Mouse (Mus musculus) MEL (cell line): ENCODE results near the gene Anks1. TPM values are rescaled to one million over a fixed set of nuclear protein-coding genes. Genes with fewer than 3 reads are reported as not detected.

Experiments
- DNase-seq: peaks from one replicate; pipeline ENCODE4 v3.0.0; 2011; ENCODE audit warnings: low read depth, low spot score
- H3K27ac ChIP-seq: 2 replicates; pipeline ENCODE4 v1.5.1; 2012; ENCODE audit warnings: low read depth, mild to moderate bottlenecking, control low read depth, low read length, moderate library complexity; ENCODE audit not compliant: control insufficient read depth
- H3K27me3 ChIP-seq, 2 experiments: fragments of 150-350 bp in 1 of 2; sonication (generic) in 1 of 2; 2 replicates each; pipeline ENCODE4 v1.6.1; 2012; ENCODE audit warnings: low read length in 2 of 2, mild to moderate bottlenecking in 2 of 2, improper control_type of control experiment in 1 of 2, moderate library complexity in 1 of 2; ENCODE audit not compliant: insufficient read depth in 2 of 2, control insufficient read depth in 1 of 2
- H3K36me3 ChIP-seq, 2 experiments: 2 replicates each; pipeline ENCODE4 v1.6.1; 2012 to 2014; ENCODE audit warnings: low read length in 2 of 2, improper control_type of control experiment in 1 of 2, inconsistent platforms in 1 of 2, mild to moderate bottlenecking in 1 of 2; ENCODE audit not compliant: insufficient read depth in 2 of 2, control insufficient read depth in 1 of 2
- H3K4me1 ChIP-seq, 2 experiments: fragments of 150-350 bp in 1 of 2; sonication (generic) in 1 of 2; 2 replicates each; pipeline ENCODE4 v1.6.1; 2012; ENCODE audit warnings: low read length in 2 of 2, improper control_type of control experiment in 1 of 2, mild to moderate bottlenecking in 1 of 2; ENCODE audit not compliant: insufficient read depth in 2 of 2, control insufficient read depth in 1 of 2
- H3K4me3 ChIP-seq, 2 experiments: fragments of 150-350 bp in 1 of 2; sonication (generic) in 1 of 2; 2 replicates each; pipeline ENCODE4 v1.5.1; 2012; ENCODE audit warnings: low read depth in 2 of 2, low read length in 2 of 2, mild to moderate bottlenecking in 2 of 2, moderate library complexity in 2 of 2, control low read depth in 1 of 2, improper control_type of control experiment in 1 of 2; ENCODE audit not compliant: control insufficient read depth in 1 of 2, insufficient read depth in 1 of 2
- H3K79me2 ChIP-seq: 2 replicates; pipeline ENCODE4 v1.6.1; 2012; ENCODE audit warnings: mild to moderate bottlenecking, low read length, moderate library complexity; ENCODE audit not compliant: control insufficient read depth, poor library complexity, insufficient read depth
- H3K9ac ChIP-seq: 2 replicates; pipeline ENCODE4 v1.6.1; 2012; ENCODE audit warnings: low read depth, mild to moderate bottlenecking, control low read depth, low read length, moderate library complexity; ENCODE audit not compliant: control insufficient read depth, poor library complexity, severe bottlenecking
- H3K9me3 ChIP-seq: fragments of 150-350 bp; sonication (generic); replicated peaks from 2 replicates; pipeline ENCODE4 v1.6.1; 2012; ENCODE audit warnings: mild to moderate bottlenecking, low read length, improper control_type of control experiment, moderate library complexity; ENCODE audit not compliant: insufficient read depth
- CTCF ChIP-seq, 3 experiments: IDR thresholded peaks in 2 of 3; conservative IDR thresholded peaks in 1 of 3; 2 replicates each; pipeline ENCODE4 v1.5.1; 2011 to 2012; ENCODE audit warnings: low read length in 3 of 3, low read depth in 2 of 3, mild to moderate bottlenecking in 2 of 3, improper control_type of control experiment in 1 of 3, inconsistent platforms in 1 of 3, mixed read lengths in 1 of 3, moderate library complexity in 1 of 3; ENCODE audit not compliant: control insufficient read depth in 1 of 3, insufficient read depth in 1 of 3, poor library complexity in 1 of 3, severe bottlenecking in 1 of 3
- EP300 ChIP-seq, 2 experiments: IDR thresholded peaks; 2 replicates each; pipeline ENCODE4 v1.6.1; 2011; ENCODE audit warnings: improper control_type of control experiment in 2 of 2, low read length in 2 of 2, low read depth in 1 of 2, mild to moderate bottlenecking in 1 of 2
- ETS1 ChIP-seq: IDR thresholded peaks from 2 replicates; pipeline ENCODE4 v1.6.1; 2012; ENCODE audit warnings: low read depth, mild to moderate bottlenecking, inconsistent platforms, low read length, improper control_type of control experiment, moderate library complexity
- GABPA ChIP-seq: IDR thresholded peaks from 2 replicates; pipeline ENCODE4 v1.6.1; 2012; ENCODE audit warnings: low read depth, mild to moderate bottlenecking, inconsistent platforms, low read length, improper control_type of control experiment, moderate library complexity
- GATA1 ChIP-seq: IDR thresholded peaks from 2 replicates; pipeline ENCODE4 v1.6.1; 2011; ENCODE audit warnings: low read depth, low read length, improper control_type of control experiment
- JUND ChIP-seq: IDR thresholded peaks from 2 replicates; pipeline ENCODE4 v1.6.1; 2011; ENCODE audit warnings: low read depth, mild to moderate bottlenecking, improper control_type of control experiment, low read length
- MAFK ChIP-seq: IDR thresholded peaks from 2 replicates; pipeline ENCODE4 v1.6.1; 2011; ENCODE audit warnings: low read depth, mild to moderate bottlenecking, low read length, improper control_type of control experiment, borderline replicate concordance
- MAX ChIP-seq: IDR thresholded peaks from 2 replicates; pipeline ENCODE4 v1.6.1; 2011; ENCODE audit warnings: low read length, improper control_type of control experiment
- MAZ ChIP-seq: IDR thresholded peaks from 2 replicates; pipeline ENCODE4 v1.6.1; 2012; ENCODE audit warnings: low read depth, mild to moderate bottlenecking, inconsistent platforms, low read length, improper control_type of control experiment
- MYC ChIP-seq: IDR thresholded peaks from 2 replicates; pipeline ENCODE4 v1.6.1; 2011; ENCODE audit warnings: low read depth, mild to moderate bottlenecking, low read length, improper control_type of control experiment, moderate library complexity
- NELFE ChIP-seq: IDR thresholded peaks from 2 replicates; pipeline ENCODE4 v1.6.1; 2011; ENCODE audit warnings: low read depth, low read length, improper control_type of control experiment
- POLR2A ChIP-seq, 2 experiments: IDR thresholded peaks; 2 replicates each; pipeline ENCODE4 v1.6.1; 2011 to 2012; ENCODE audit warnings: low read length in 2 of 2, mild to moderate bottlenecking in 2 of 2, control low read depth in 1 of 2, improper control_type of control experiment in 1 of 2, low read depth in 1 of 2, moderate library complexity in 1 of 2; ENCODE audit not compliant: control insufficient read depth in 1 of 2, insufficient read depth in 1 of 2, poor library complexity in 1 of 2
- POLR2AphosphoS2 ChIP-seq: IDR thresholded peaks from 2 replicates; pipeline ENCODE4 v1.6.1; 2011; ENCODE audit warnings: low read length, improper control_type of control experiment
- POLR2AphosphoS5 ChIP-seq: IDR thresholded peaks from 2 replicates; pipeline ENCODE4 v1.6.1; 2012; ENCODE audit warnings: low read depth, borderline replicate concordance, mild to moderate bottlenecking, inconsistent platforms, low read length, moderate library complexity, mixed read lengths
- RAD21 ChIP-seq: IDR thresholded peaks from 2 replicates; pipeline ENCODE4 v1.6.1; 2011; ENCODE audit warnings: mild to moderate bottlenecking, low read depth, low read length, improper control_type of control experiment
- SIN3A ChIP-seq: IDR thresholded peaks from 2 replicates; pipeline ENCODE4 v1.6.1; 2012; ENCODE audit warnings: low read length, improper control_type of control experiment, inconsistent platforms
- SMC3 ChIP-seq: IDR thresholded peaks from 2 replicates; pipeline ENCODE4 v1.6.1; 2011; ENCODE audit warnings: low read depth, low read length, improper control_type of control experiment
- TCF12 ChIP-seq: IDR thresholded peaks from 2 replicates; pipeline ENCODE4 v1.6.1; 2014; ENCODE audit warnings: low read depth, mild to moderate bottlenecking, inconsistent platforms, low read length, improper control_type of control experiment, moderate library complexity
- USF1 ChIP-seq: IDR thresholded peaks from 2 replicates; pipeline ENCODE4 v1.6.1; 2014; ENCODE audit warnings: low read depth, mild to moderate bottlenecking, inconsistent platforms, low read length, improper control_type of control experiment, moderate library complexity
- ZC3H11A ChIP-seq: IDR thresholded peaks from 2 replicates; pipeline ENCODE4 v1.6.1; 2012; ENCODE audit warnings: low read depth, mild to moderate bottlenecking, inconsistent platforms, low read length, improper control_type of control experiment
- ZNF384 ChIP-seq: IDR thresholded peaks from 2 replicates; pipeline ENCODE4 v1.6.1; 2012; ENCODE audit warnings: low read depth, mild to moderate bottlenecking, inconsistent platforms, low read length, improper control_type of control experiment
- polyA plus RNA-seq, 2 experiments: library from polyadenylated mRNA; stranded (reverse) in 1 of 2; unstranded in 1 of 2; fragments of >175 nt in 1 of 2; fragments of >200 nt in 1 of 2; gene quantifications; 2 replicates each; pipeline versions ENCODE4 v1.2.1 to v1.2.4; 2012; ENCODE audit warnings: low replicate concordance in 2 of 2, low read depth in 1 of 2; ENCODE audit not compliant: insufficient read length in 2 of 2, insufficient read depth in 1 of 2, missing spikeins in 1 of 2
- total RNA-seq: library from RNA; depleted of rRNA; stranded (reverse); fragments of 300-350 nt; gene quantifications from 2 replicates; pipeline ENCODE4 v1.2.3, GENCODE M21; 2012

Anks1 gene
- total and polyA plus RNA-seq, 3 experiments: 11.9 to 15.9 TPM; not detected in 1

DNA sequence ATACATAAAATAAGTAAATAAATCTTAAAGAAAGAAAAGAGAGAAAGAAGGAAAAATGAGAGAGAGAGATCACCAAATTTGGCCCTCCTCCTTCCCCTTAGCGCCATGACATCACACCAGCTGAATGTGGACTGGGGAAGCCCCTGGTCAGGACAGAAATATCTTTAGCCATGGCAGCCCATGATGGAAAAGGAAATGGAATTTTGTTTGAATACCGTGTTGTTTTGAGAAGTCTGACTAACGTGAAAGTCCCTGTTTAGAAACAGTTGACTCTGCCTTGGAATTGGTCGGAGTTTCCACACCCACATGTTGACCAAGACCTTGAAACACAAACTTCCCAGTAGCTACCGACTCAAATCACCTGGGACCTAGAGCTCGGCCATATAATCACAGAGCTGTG, 195.3 kb downstream of the Anks1 start:
- Histone ChIP-seq H3K36me3 (no peaks in the 10 kb centered on the region), H3K4me3 (no peak overlapping the region), H3K79me2 (no peaks in the 10 kb centered on the region), H3K9me3 (no peaks in the 10 kb centered on the region), H3K4me1 (no peaks in the 10 kb centered on the region), H3K27me3 (no peaks in the 10 kb centered on the region), H3K27ac (no peak overlapping the region), H3K9ac (no peak overlapping the region)
- no peak for DNase-seq
- TF ChIP-seq MYC (no peak), MAX (no peak), MAFK (no peak), ZC3H11A (no peak), POLR2AphosphoS2 (no peak), USF1 (no peak), TCF12 (no peak), CTCF (IDR thresholded peaks at IDR 0.05 in 2 of 3, conservative IDR thresholded peaks at IDR 0.05 in 1 of 3; ENCODE audit: control insufficient read depth in 1 of 3, insufficient read depth in 1 of 3, low read depth in 2 of 3, low read length in 3 of 3, poor library complexity in 1 of 3, severe bottlenecking in 1 of 3) (no peak), SIN3A (no peak), EP300 (IDR thresholded peaks at IDR 0.05; ENCODE audit: low read depth in 1 of 2, low read length in 2 of 2) (no peak), POLR2A (IDR thresholded peaks at IDR 0.05; ENCODE audit: control insufficient read depth in 1 of 2, insufficient read depth in 1 of 2, low read depth in 1 of 2, low read length in 2 of 2, poor library complexity in 1 of 2) (no peak), ETS1 (no peak), NELFE (no peak), GATA1 (no peak), GABPA (no peak), JUND (no peak), ZNF384 (no peak), MAZ (no peak), POLR2AphosphoS5 (no peak)

GRCm38 (mm10) chr17:28106352-28106751, 197.2 kb downstream of the Anks1 start:
- H3K4me3 ChIP-seq: no peak overlapping the region
- no peaks in the 10 kb centered on the region for H3K79me2 ChIP-seq
- no peaks in the 10 kb centered on the region for H3K36me3 ChIP-seq
- no peak overlapping the region for H3K9ac ChIP-seq
- H3K27me3 ChIP-seq: no peaks in the 10 kb centered on the region; a peak in 1 of 4 replicates
- H3K27ac ChIP-seq: no peak overlapping the region
- no peak for TF ChIP-seq NELFE
- no peak for TF ChIP-seq POLR2AphosphoS5
- peak; percentile 43 for TF ChIP-seq SMC3
- peak; percentile 57 to 66 (median 57) for TF ChIP-seq CTCF (IDR thresholded peaks at IDR 0.05 in 2 of 3, conservative IDR thresholded peaks at IDR 0.05 in 1 of 3; ENCODE audit: control insufficient read depth in 1 of 3, insufficient read depth in 1 of 3, low read depth in 2 of 3, low read length in 3 of 3, poor library complexity in 1 of 3, severe bottlenecking in 1 of 3)
- TF ChIP-seq USF1: no peak
- peak; percentile 17 for TF ChIP-seq RAD21
- no peaks in the 10 kb centered on the region for H3K4me1 ChIP-seq
- peak; percentile 23 for DNase-seq
- H3K9me3 ChIP-seq: no peaks in the 10 kb centered on the region
